Mouse (Mus musculus) CH12F3 (cell line): ENCODE measurements around the gene Sowahb.

Experiments used
- in situ Hi-C: fragments of 300-500 bp; cut with MboI; formaldehyde crosslinking; loops from 2 replicates; pipeline ENCODE4 v1.14.3; 2020; ENCODE audit warnings: low sequenced_read_pairs

Gene Sowahb

DNA sequence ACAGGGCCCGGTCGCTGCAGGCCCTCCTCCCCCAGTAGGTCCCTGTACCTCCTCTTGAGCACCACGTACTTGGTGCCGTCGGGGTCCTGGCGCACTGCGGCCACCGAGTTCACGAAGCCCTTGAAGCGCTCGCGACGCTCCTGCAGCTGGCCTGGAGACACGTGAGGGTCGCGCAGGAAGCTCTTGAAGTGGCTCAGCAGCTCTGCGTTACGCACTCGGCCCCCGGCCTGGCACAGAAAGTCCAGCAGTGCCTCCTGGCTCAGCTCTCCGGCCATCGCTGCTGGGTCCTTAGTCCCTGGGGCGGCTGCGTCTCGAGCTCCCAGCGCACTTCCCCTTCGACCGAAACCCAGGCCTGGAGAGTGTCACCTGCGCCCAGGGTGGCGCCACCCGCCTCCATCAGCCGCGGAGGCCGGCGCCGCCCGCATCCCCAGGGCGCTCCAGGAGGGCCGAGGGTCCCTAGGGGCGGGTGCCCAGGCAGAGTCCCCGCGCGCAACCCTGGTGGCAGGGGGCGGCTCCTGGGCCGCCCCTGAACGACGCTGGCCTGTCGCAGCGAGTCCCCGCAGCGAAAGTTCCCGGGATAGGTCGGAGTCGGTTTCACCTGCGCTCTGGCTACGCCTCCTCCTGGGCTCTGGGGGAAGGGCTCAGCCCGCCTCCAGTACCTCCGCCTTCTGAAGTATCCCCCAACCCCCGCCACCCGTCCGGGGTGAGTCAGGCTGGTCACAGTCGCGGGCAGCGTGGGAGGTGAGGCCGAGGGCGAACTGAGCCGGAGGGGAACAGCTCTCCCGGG is at the start of gene Sowahb:
Gene Sowahb (minus strand): TSS at position 439 of the 787 bp plus-strand sequence.
- in situ Hi-C loops, result no loop called here

- in situ Hi-C loops, result loop anchor here (10.0 kb wide), 1 partner anchor 71 kb away; no protein-coding TSS in a partner anchor
Measured at GRCm38 (mm10) chr5:93093638-93094527, 49.1 kb upstream of the Sowahb start.

DNA sequence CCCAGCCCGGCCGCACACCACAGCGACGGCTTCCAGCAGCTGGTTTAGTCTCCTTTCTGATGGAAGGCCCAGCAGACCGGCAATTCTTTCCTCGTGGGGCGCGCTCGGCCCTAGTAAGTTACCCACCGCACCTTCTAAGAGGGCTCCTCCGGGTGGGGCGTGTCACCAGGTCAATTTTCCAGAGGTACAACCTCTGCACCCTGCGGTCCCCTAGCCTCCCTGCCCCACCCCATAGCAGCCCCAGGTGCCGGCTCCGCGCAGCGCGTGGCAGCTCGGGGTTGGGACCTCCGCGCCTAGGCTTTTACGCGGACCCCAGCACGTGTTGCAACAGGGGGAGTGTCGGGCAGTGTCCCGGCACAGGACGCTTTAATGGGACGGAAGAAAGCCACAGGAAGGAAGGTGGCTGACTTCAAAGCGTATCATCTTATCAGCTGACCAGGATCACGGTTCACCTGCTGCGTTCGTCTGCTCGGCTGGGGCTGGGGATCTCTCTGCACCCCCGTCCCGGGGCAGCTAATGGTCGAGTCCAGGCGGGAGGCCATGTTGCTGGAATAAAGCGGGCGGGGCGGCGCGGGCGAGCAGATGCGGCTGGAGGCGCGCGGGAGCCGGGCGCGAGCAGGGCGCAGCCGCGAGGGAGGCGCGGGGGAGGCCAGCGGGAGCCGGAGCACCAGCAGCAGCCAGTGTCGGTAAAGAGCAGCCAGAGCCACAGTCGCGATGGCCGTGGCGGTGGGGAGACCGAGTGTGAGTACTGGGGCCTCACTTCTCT is 48.2 kb upstream of the Sowahb start, which contains the start of gene Sept11:
Gene Sept11 (plus strand): TSS at position 581 of the 766 bp plus-strand sequence.
- in situ Hi-C loops, result loop anchor here (10.0 kb wide), 1 partner anchor 72 kb away; no protein-coding TSS in a partner anchor

DNA sequence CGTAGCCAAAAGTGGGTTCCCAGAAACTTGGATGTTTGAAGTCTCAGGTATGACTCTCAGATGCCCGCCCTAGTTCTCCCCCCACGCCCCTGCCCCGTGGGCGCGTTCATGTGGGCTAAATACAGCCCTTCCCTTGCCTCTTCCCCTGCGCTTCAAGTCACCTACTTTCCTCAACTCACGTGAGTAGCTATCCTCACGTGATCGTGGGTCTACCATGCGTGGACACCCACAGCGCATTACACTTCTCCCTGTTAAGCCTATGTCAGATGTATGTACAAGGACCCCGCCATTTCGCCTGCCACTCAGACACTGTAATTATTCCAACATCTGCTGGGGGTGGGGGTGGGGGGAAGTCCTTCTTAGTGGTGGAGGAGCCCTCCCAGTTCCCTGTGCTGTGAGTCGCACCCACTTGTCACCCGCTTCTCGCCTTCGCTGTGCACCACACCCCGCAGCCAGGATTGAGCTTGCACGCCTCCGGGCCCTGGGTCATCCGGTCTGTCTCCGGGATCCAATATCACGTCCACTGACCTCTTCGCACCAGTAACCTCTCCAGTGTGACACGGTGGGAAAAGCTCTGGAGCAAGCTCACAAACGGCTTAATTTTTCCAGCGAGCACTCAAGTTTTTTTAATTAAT is 47.4 kb upstream of the Sowahb start:
- in situ Hi-C loops, result loop anchor here (10.0 kb wide), 1 partner anchor 73 kb away; no protein-coding TSS in a partner anchor

- in situ Hi-C loops, result loop anchor here (10.0 kb wide), 1 partner anchor 74 kb away; no protein-coding TSS in a partner anchor
Measured at GRCm38 (mm10) chr5:93091266-93091665, 46.4 kb upstream of the Sowahb start.

GRCm38 (mm10) chr5:93085900-93086299 is 41.1 kb upstream of the Sowahb start:
- in situ Hi-C loops, result no loop called here

- in situ Hi-C loops, result no loop called here
Measured at GRCm38 (mm10) chr5:93085015-93085598, 40.3 kb upstream of the Sowahb start.

DNA sequence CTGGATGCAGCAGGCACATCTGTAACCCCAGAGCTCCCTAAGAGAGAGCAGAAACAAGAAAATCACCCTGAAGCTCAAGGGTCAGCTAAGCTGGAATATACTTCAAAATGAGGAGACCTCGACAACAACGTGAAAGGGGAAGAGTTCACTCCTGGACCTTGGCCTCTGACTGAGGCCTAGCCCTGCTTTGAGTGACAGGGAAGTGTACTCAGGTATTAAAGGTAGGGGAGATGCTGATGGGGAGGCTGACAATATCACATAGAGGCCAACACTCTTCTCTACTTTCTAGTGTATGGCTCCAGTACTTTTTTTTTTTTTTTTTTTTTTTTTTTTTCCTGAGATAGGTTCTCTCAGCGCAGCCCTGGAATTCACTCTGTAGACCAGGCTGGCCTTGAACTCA is 34.8 kb upstream of the Sowahb start:
- in situ Hi-C loops, result no loop called here

GRCm38 (mm10) chr5:93077661-93078323 is 33.0 kb upstream of the Sowahb start:
- in situ Hi-C loops, result no loop called here

DNA sequence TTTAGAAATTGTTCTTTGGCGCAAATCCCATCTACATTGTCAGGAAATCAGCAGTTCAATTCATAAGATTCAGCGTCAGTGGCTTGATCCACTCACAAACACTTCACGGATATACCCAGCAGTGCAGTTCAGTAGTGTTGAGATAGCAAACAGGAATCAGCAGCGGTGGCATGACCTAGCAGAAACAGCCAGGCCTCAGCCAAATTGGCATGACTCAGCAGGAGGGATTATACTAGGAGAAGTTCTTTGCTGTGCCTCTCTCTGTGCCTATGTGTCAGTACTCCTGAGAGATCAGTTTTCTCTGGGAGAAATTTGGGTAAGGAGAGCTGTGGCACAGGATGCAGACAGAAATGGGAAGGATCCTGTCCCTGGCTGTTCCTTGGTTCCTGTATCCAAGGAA is 16.0 kb upstream of the Sowahb start:
- in situ Hi-C loops, result no loop called here

DNA sequence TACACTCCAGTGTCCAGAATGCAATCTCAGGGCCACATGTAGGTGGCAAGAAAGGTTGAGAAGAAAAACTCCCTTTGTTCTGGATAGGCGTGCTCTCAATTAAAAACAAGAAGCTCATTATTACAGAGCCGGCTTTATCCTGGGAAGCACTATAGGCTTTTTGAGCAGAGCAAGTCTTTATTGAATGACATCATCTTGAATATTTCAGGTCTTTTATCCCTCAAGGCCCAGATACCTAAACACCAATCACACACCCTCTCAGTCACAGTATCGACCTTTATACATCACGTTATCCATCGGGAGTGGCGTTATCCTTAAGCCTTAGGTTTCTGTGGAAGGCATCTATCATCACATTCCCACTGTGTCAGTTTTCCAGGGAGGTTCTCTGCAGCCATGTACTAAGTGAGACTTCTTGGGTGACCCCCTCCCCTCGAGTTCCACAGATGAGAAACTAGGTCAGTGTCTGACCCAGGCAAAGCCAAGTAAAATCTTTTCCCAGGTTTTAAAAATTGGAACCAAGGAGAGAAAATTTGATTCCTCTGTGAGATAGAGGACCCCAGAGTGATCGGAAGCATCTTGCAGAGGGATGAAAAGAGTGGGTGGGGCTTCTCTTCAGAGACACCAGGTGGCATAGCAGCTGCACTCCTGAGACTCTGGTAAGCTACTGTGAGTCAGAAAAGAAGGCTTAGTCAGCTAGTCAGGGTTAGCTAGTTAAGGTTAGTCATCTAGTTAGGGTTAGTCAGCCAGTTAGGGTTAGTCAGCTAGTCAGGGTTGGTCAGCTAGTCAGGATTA is 9.0 kb upstream of the Sowahb start:
- in situ Hi-C loops, result no loop called here

DNA sequence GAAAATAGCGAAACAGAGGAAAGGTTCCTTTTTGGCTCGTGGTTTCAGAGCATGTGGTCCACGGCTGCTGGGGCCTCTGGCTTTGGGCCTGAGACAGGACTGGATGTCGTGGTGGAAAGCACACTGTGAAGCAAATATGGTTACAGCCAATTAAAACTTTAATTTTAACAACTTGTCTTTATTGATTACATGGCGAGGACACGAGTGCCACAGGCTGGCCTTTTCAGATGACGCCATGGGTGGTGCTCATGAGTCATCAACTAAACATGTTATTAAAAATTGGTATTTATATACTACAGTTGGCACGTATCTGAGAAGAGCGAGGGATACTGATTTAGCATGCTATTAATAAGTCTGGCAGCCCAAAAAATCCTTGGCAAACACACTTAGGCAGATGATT is 7.1 kb upstream of the Sowahb start:
- in situ Hi-C loops, result no loop called here

DNA sequence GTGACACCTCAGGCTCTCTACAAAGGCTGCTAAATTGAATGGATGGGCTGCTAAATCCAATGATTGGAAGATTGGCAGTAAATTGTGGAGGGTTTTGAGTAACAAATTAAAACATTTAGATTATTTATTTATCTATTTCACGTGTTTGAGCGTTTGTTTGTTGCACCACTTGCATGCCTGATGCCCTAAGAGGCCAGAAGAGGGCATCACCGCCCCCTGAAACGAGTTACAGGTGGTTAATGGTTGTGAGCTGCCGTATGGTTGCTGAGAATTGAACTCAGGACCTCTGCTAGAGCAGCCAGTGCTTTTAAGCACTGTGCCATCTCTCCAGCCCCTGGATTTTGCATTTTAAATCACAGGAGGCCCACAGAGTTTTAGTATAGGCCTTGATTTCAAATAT is 6.2 kb upstream of the Sowahb start:
- in situ Hi-C loops, result no loop called here

DNA sequence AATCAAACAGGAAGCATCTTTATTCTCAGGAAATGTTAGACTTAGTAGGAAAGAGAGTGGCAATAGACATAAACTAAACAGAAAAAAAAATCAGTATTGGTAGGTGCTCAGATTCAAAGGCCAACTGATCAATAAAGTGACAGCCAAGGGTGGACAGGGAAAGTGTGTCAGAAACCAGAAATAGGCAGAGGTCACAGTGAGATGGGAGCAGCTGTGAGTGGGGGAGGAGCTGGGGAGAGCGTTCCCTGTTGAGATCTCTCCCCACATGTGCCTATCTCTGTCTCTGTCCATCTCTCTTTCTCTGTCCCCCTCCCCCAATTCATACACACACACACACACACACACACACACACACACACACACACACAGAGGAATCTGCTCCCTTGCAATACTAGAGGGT is 5.1 kb upstream of the Sowahb start:
- in situ Hi-C loops, result no loop called here

DNA sequence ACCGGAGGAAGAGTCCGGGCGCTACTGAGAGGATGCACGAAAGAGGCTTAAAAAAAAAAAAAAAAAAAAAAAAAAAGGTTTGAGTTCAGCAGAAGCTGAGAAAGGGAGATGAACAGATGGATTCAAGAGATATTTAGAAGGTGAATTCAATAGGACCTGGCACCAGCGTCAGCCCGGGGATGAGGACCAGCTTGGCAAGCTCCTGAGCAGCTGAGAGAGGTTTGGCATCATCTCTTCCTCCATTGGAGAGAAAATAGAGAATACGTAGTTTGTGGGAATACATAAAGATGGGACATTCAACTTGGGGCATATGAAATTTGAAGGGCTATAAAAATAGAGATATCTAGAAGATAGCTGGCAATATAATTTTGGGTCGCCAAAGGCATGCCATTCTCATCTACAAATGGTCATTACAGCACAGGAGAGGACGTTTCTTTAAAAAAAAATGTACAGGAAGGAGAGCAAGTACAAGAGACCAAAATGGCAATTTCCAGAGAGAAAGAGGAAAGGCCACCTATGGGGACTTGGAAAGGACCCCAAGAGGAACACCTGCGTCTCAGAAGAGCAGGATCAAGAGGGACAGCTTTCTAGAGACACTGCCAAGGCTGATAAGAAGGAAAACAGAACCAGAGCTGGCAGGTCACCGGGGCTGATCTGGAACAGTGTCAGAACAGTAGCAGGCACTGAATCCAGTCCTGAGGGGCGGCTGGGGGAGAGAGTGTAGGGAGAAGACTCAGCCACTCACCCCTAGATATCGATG is 3.8 kb upstream of the Sowahb start:
- in situ Hi-C loops, result no loop called here

- in situ Hi-C loops, result no loop called here
Measured at GRCm38 (mm10) chr5:93046306-93046845, 1.6 kb upstream of the Sowahb start.

DNA sequence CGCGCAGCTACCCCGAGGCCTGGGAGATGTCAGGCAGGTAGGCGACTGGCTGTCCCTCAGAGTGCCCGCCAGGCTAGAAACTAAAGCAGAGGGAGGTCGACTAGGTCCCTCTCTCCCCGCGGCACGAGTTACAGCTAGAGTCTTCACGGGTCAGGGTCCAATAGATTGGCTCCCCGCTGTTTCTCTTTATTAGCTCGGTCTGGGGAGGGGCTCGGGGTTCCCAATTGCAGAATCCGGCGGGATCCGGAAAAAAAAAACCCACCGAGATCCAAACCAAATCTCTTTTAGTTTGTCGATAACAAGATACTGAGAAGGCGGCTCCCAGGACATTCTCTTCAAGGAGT is 521 bp upstream of the Sowahb start:
- in situ Hi-C loops, result no loop called here
